Mouse (Mus musculus) testis, adult 2 months (tissue): ENCODE results near the gene Ergic1.

Experiments used
- CTCF ChIP-seq: fragments of 200-500 bp; IDR thresholded peaks from 2 replicates; pipeline ENCODE4 v1.5.1; 2012; ENCODE audit warnings: low read depth, mild to moderate bottlenecking, inconsistent platforms, low read length, moderate library complexity; ENCODE audit not compliant: control insufficient read depth, insufficient read depth, insufficient replicate concordance
- POLR2A ChIP-seq: fragments of 200-500 bp; IDR thresholded peaks from 2 replicates; pipeline ENCODE4 v1.6.1; 2012; ENCODE audit warnings: low read depth, mild to moderate bottlenecking, inconsistent platforms, low read length, moderate library complexity; ENCODE audit not compliant: control insufficient read depth

DNA sequence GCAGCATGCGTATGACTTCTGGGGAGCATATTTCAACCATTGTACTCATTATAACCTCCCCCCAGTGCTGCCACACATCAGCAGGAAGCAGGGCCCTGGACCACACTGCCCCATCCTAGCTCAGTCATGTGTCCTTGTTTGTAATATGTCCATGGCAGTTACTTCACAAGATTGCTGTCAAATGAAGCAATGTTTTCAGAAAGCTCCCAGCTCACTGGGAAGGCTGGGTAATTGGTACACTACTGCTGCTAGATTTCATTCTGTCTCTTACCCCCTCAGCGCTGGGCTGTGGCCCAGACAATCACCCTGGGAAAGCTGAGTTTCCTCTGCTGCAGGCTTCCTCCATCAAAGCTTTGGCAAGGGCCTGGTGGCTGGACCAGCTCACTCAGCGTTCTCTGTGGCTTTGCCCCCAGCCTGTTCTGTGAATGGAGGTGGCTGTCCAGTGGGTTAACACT, 79.0 kb downstream of the Ergic1 start:
- TF ChIP-seq POLR2A (no peak), CTCF (no peak)
